Mouse (Mus musculus) layer of hippocampus, postnatal 10 days (tissue): ENCODE measurements at regions not wholly inside any gene's neighbourhood (a gene's known extent, or its start where the extent isn't known, plus 50 kb on each side); places are given as distances from the start of the nearest gene placed in this dataset.

ENCODE experiments used
- DNase-seq, 2 experiments: peaks; one replicate each; pipeline ENCODE4 v3.0.0; 2021; ENCODE audit warnings: low spot score in 2 of 2

GRCm38 (mm10) chr1:193541281-193541680, 171.2 kb upstream of the Camk1g start:
- DNase-seq, result no peak

- no peak for DNase-seq
Observed at GRCm38 (mm10) chr1:193540486-193540885, 170.4 kb upstream of the Camk1g start.

- no peak for DNase-seq
Observed at GRCm38 (mm10) chr1:193539261-193539660, 169.2 kb upstream of the Camk1g start.

GRCm38 (mm10) chr1:193538425-193538824, 168.3 kb upstream of the Camk1g start:
- DNase-seq, result no peak

GRCm38 (mm10) chr1:193537616-193538015, 167.5 kb upstream of the Camk1g start:
- no peak for DNase-seq

GRCm38 (mm10) chr1:193536552-193536951, 166.5 kb upstream of the Camk1g start:
- DNase-seq, result no peak

GRCm38 (mm10) chr1:193534449-193534848, 164.4 kb upstream of the Camk1g start:
- DNase-seq, result no peak

GRCm38 (mm10) chr1:193526501-193526900, 156.4 kb upstream of the Camk1g start:
- DNase-seq, result no peak

- no peak for DNase-seq
Observed at GRCm38 (mm10) chr1:193522007-193522406, 151.9 kb upstream of the Camk1g start.

- no peak for DNase-seq
Observed at GRCm38 (mm10) chr1:193518840-193519239, 148.7 kb upstream of the Camk1g start.

- no peak for DNase-seq
Observed at GRCm38 (mm10) chr1:193517968-193518367, 147.9 kb upstream of the Camk1g start.

GRCm38 (mm10) chr1:193517293-193517692, 147.2 kb upstream of the Camk1g start:
- no peak for DNase-seq

GRCm38 (mm10) chr1:193516395-193516794, 146.3 kb upstream of the Camk1g start:
- DNase-seq, result no peak

GRCm38 (mm10) chr1:193513929-193514710, 144.0 kb upstream of the Camk1g start:
- no peak for DNase-seq

GRCm38 (mm10) chr1:193510066-193510793, 140.1 kb upstream of the Camk1g start:
- no peak for DNase-seq

- DNase-seq, result no peak
Observed at GRCm38 (mm10) chr1:193508271-193508670, 138.2 kb upstream of the Camk1g start.

GRCm38 (mm10) chr1:193506991-193507390, 136.9 kb upstream of the Camk1g start:
- no peak for DNase-seq

GRCm38 (mm10) chr1:193505381-193505780, 135.3 kb upstream of the Camk1g start:
- DNase-seq, result no peak

GRCm38 (mm10) chr1:193504611-193505010, 134.5 kb upstream of the Camk1g start:
- DNase-seq, result no peak

GRCm38 (mm10) chr1:193503624-193504325, 133.7 kb upstream of the Camk1g start:
- peak; percentile 79 to 86 for DNase-seq

- no peak for DNase-seq
Observed at GRCm38 (mm10) chr1:193496265-193497183, 126.4 kb upstream of the Camk1g start.
